Mouse (Mus musculus) spleen, adult 2 months (tissue): Measurements from ENCODE around the gene Scml4.

Source experiments
- CTCF ChIP-seq: fragments of 200-500 bp; IDR thresholded peaks from 2 replicates; pipeline ENCODE4 v1.5.1; 2011; ENCODE audit warnings: mild to moderate bottlenecking, inconsistent platforms; ENCODE audit not compliant: insufficient read depth, insufficient read length, insufficient replicate concordance; ENCODE audit errors: extremely low read depth
- POLR2A ChIP-seq: fragments of 200-500 bp; IDR thresholded peaks from 2 replicates; pipeline ENCODE4 v1.6.1; 2011; ENCODE audit warnings: low read depth, low read length, inconsistent platforms

- TF ChIP-seq CTCF (no peak), POLR2A (no peak)
Observed at GRCm38 (mm10) chr10:42832677-42833076, 27.5 kb upstream of the Scml4 start.
